Mouse (Mus musculus): ENCODE results near the gene Src.

GRCm38 (mm10) chr2:157384836-157385235, 33.4 kb upstream of the Src start:
- TF ChIP-seq CTCF (IDR thresholded peaks at IDR 0.05; ENCODE audit: extremely low read depth, insufficient read depth, low read length): no peak
- no peak for TF ChIP-seq POLR2A (IDR thresholded peaks at IDR 0.05; ENCODE audit: extremely low read depth, insufficient read depth, low read length)

Measured in cortical plate, adult 2 months (tissue).